Mouse (Mus musculus) kidney, embryonic 16.5 days (tissue): ENCODE results near the gene Syne3. TPM values are rescaled to one million over a fixed set of nuclear protein-coding genes. Genes with fewer than 3 reads are reported as not detected.

Experiments used
- ATAC-seq: fragments of 200-750 bp; cut with Nextera tagmentation; 2 replicates; pipeline ENCODE4 v1.8.0; 2017; ENCODE audit warnings: moderate TSS enrichment; ENCODE audit not compliant: low FRiP score, low TSS enrichment
- H3K27ac ChIP-seq: fragments of 300-500 bp; sonication (generic); 2 replicates; pipeline ENCODE4 v1.5.1; 2014; ENCODE audit warnings: low read length
- H3K27me3 ChIP-seq: fragments of 300-500 bp; sonication (generic); 2 replicates; pipeline ENCODE4 v1.6.1; 2014; ENCODE audit warnings: low read length, control low read depth, mixed read lengths; ENCODE audit not compliant: insufficient read depth
- H3K36me3 ChIP-seq: fragments of 300-500 bp; sonication (generic); 2 replicates; pipeline ENCODE4 v1.6.1; 2014; ENCODE audit warnings: low read length, control low read depth, mixed read lengths; ENCODE audit not compliant: insufficient read depth
- H3K4me1 ChIP-seq: fragments of 300-500 bp; sonication (generic); 2 replicates; pipeline ENCODE4 v1.6.1; 2014; ENCODE audit warnings: low read length, control low read depth, mixed read lengths; ENCODE audit not compliant: insufficient read depth
- H3K4me2 ChIP-seq: fragments of 300-500 bp; sonication (generic); replicated peaks from 2 replicates; pipeline ENCODE4 v1.6.1; 2014; ENCODE audit warnings: low read depth, low read length
- H3K4me3 ChIP-seq: fragments of 300-500 bp; sonication (generic); 2 replicates; pipeline ENCODE4 v1.5.1; 2014; ENCODE audit warnings: mild to moderate bottlenecking, low read length
- H3K9ac ChIP-seq: fragments of 300-500 bp; sonication (generic); replicated peaks from 2 replicates; pipeline ENCODE4 v1.6.1; 2014; ENCODE audit warnings: low read length
- H3K9me3 ChIP-seq: fragments of 300-500 bp; sonication (generic); 2 replicates; pipeline ENCODE4 v1.6.1; 2016; ENCODE audit warnings: low read length, control low read depth
- WGBS: fragments of 180-500 bp; shearing (Covaris S2); extraction: QIAGEN DNeasy Blood & Tissue Kit; methylation state at CpG from one replicate; pipeline ENCODE4 v1.1.7; 2014; 5-methylcytosine and 5-hydroxymethylcytosine counted together
- microRNA-seq: library from miRNA; unstranded; fragments of <30 nt; microRNA quantifications from one replicate; pipeline ENCODE4, GENCODE M21; 2016
- polyA plus RNA-seq: library from polyadenylated mRNA; unstranded; fragments of >200 nt; fragmentation: Nextera tagmentation; extraction: Ambion mirVana; gene quantifications from 2 replicates; pipeline ENCODE4 v1.2.1, GENCODE M21; 2015

Syne3 gene
- polyA plus RNA-seq, 1 experiment from 2014 or later = 0.51 TPM

- H3K4me3 ChIP-seq = no peak overlapping the region
- H3K9me3 ChIP-seq = no peaks in the 10 kb centered on the region
- no peaks in the 10 kb centered on the region for H3K27me3 ChIP-seq
- peak overlapping the region; percentile 97 for H3K27ac ChIP-seq
- peak; percentile 91 for ATAC-seq
- peaks cover 28% of the 10 kb centered on the region for H3K4me1 ChIP-seq
- H3K9ac ChIP-seq = peak overlapping the region; percentile 53
- 46% methylated on average over 16 of the region's 16 CpGs for WGBS
- no peak overlapping the region for H3K4me2 ChIP-seq
- no peaks in the 10 kb centered on the region for H3K36me3 ChIP-seq
These were observed 113.0 kb downstream of the Syne3 start for GRCm38 (mm10) chr12:104896640-104897039.

DNA sequence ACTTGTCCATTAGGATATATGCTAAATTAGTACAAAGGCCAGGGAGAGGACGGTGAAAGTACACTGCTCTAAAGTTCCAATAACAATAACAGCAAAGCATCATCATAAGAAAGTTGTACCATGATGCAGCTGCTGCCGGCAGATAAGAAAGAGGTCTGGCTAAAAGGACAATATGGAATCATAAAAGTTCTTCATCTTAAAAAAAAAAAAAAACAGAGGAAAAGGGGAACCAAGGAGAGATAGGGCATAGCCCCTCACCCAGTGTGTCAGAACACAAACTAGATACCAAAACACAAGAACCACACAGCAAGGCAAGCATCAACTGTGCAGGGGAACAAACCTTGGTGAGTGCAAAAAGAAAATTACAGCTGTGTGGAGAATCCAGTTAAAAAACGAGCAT, 117.4 kb downstream of the Syne3 start:
- no peak overlapping the region for H3K4me2 ChIP-seq
- no peaks in the 10 kb centered on the region for H3K27me3 ChIP-seq
- WGBS = 90% methylated on average over 3 of the region's 3 CpGs
- H3K27ac ChIP-seq = no peak overlapping the region
- H3K9ac ChIP-seq = no peak overlapping the region
- no peaks in the 10 kb centered on the region for H3K9me3 ChIP-seq
- no peak overlapping the region for H3K4me3 ChIP-seq
- peaks cover 8% of the 10 kb centered on the region for H3K4me1 ChIP-seq
- no peak for ATAC-seq
- H3K36me3 ChIP-seq = no peaks in the 10 kb centered on the region

DNA sequence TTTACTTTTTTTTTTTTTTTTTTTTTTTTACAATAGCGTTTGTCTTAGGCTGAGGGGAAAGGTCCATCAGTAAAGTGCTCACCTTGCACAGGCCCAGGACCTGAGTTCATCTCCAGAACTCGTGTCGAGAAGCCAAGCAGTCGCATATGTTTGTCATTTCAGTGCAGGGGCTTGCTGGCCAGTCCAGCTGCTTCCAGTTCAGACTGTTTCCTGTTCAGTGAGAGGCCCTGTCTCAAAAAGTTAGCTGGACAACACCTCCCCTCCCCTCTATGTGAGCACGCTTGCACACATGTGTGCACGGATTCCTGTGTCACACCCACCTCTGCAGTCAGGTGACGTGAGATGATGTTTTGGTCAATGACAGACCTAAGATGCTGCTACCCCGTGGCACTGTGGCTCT, 119.5 kb downstream of the Syne3 start:
- no peaks in the 10 kb centered on the region for H3K36me3 ChIP-seq
- H3K9ac ChIP-seq = no peak overlapping the region
- H3K4me3 ChIP-seq = no peak overlapping the region
- 81% methylated on average over 8 of the region's 8 CpGs for WGBS
- H3K27ac ChIP-seq = no peak overlapping the region
- no peaks in the 10 kb centered on the region for H3K9me3 ChIP-seq
- no peak overlapping the region for H3K4me2 ChIP-seq
- no peaks in the 10 kb centered on the region for H3K27me3 ChIP-seq
- no peaks in the 10 kb centered on the region for H3K4me1 ChIP-seq
- no peak for ATAC-seq

- no peaks in the 10 kb centered on the region for H3K4me1 ChIP-seq
- no peak for ATAC-seq
- WGBS = 74% methylated on average over 7 of the region's 7 CpGs
These were observed 123.5 kb downstream of the Syne3 start for GRCm38 (mm10) chr12:104886104-104886503.

DNA sequence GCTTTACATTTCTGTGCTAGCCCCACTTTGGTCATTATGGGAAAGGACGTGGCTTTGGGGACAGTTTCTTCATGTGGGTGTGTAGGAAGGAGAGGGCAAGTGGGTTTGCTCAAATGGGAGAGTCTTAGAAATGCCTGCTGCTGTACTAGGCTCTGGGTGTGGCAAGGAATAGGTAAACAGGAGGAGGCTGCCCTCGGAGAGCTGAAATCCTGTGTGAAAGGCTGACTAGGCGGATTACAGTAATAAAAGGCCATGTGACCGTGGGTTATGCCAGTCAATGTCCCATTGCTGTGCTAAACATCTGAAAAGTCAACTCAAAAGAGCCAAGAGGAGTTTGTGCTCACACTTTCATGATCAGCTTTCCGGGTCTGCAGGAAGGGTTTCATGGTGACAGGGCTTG, 127.1 kb downstream of the Syne3 start:
- no peak overlapping the region for H3K9ac ChIP-seq
- no peaks in the 10 kb centered on the region for H3K36me3 ChIP-seq
- H3K9me3 ChIP-seq = 0 out of 2 replicates have a peak, but pooled peaks cover 6% of the 10 kb centered on the region
- no peak overlapping the region for H3K4me2 ChIP-seq
- H3K27me3 ChIP-seq = no peaks in the 10 kb centered on the region
- no peaks in the 10 kb centered on the region for H3K4me1 ChIP-seq
- 61% methylated on average over 5 of the region's 5 CpGs for WGBS
- no peak overlapping the region for H3K27ac ChIP-seq
- no peak for ATAC-seq
- H3K4me3 ChIP-seq = no peak overlapping the region

More at GRCm38 (mm10) chr12:104886104-104886503, 123.5 kb downstream of the Syne3 start:
- Histone ChIP-seq H3K4me2 (no peak overlapping the region), H3K9ac (no peak overlapping the region), H3K9me3 (0 out of 2 replicates have a peak, but pooled peaks cover 3% of the 10 kb centered on the region), H3K36me3 (no peaks in the 10 kb centered on the region), H3K4me3 (no peak overlapping the region), H3K27me3 (no peaks in the 10 kb centered on the region), H3K27ac (no peak overlapping the region)

DNA sequence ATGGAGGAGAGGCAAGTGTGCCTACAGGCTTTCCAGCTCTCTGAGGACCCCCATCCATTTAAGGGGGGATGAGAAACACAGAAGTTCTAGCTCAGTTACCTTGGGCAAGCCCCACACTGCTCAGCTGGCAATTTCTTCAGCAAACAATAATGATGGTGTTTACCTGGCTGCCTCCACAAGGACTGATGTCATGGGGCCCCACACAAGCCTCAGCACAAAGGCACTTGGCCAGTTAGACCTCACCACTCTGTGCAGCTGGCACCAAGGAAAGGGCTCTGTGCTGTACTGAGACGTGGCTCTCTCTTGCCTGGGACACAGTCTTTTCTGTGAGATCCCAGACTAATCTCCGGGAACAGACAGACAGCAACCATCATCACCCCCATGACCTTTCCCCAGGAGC, 127.5 kb downstream of the Syne3 start:
- no peak overlapping the region for H3K9ac ChIP-seq
- no peaks in the 10 kb centered on the region for H3K27me3 ChIP-seq
- no peak overlapping the region for H3K27ac ChIP-seq
- H3K4me2 ChIP-seq = no peak overlapping the region
- WGBS = 75% methylated on average over 2 of the region's 2 CpGs
- H3K4me3 ChIP-seq = no peak overlapping the region
- 0 out of 2 replicates have a peak, but pooled peaks cover 6% of the 10 kb centered on the region for H3K9me3 ChIP-seq
- no peak for ATAC-seq
- no peaks in the 10 kb centered on the region for H3K36me3 ChIP-seq
- H3K4me1 ChIP-seq = no peaks in the 10 kb centered on the region

DNA sequence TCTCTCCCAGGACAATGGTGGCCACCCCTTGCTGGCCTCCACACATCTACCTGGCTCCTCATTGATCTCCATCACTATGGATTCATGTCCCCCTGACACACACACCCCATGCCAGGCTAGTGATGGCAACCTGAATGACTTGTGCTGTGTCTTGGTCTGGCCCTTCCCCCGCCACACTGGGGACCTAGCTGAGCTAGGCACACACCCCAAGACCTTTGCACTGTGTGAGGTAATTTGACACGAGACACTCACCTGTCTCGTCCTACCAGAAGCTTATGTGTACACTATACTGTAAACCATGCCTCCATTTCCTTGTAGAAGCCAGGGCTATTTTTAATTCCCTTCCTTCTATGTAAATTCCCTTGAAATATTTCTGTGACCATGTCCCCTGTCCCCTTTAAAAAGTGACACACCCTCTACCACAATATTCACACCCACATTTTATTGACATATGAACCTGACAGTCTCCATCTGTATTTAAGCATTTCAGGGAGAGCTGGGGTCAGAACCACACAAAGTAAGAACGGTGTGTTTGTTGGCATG, 128.0 kb downstream of the Syne3 start:
- no peaks in the 10 kb centered on the region for H3K36me3 ChIP-seq
- 0 out of 2 replicates have a peak, but pooled peaks cover 6% of the 10 kb centered on the region for H3K9me3 ChIP-seq
- no peaks in the 10 kb centered on the region for H3K4me1 ChIP-seq
- no peak; the same call in 1 of the 2 replicates for ATAC-seq
- H3K4me2 ChIP-seq = no peak overlapping the region
- 65% methylated on average over 4 of the region's 4 CpGs for WGBS
- no peak overlapping the region for H3K27ac ChIP-seq
- no peak overlapping the region for H3K4me3 ChIP-seq
- H3K27me3 ChIP-seq = no peaks in the 10 kb centered on the region
- H3K9ac ChIP-seq = no peak overlapping the region

DNA sequence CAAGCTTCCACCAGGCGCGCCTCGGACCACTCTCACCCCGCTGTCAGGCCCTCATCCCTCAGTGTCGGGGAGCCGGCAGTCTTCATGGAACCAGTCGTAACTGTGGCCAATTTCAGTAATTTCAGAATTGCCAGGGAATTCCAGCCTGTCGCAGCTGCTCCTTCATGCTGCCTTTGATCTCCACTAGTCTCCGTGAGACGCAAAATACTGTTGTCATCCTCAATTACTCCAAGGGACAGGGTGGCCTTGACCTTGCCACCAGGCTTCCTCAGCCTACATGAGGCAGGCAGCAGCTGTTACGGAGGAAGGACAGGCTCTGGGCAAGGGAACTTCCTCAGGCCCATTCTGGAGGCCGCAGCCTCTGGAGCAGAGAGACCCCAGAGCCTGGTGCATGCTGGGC, 129.2 kb downstream of the Syne3 start:
- Histone ChIP-seq H3K27ac (no peak overlapping the region), H3K27me3 (no peaks in the 10 kb centered on the region), H3K36me3 (no peaks in the 10 kb centered on the region), H3K4me2 (no peak overlapping the region), H3K9ac (no peak overlapping the region), H3K4me3 (no peak overlapping the region), H3K9me3 (0 out of 2 replicates have a peak, but pooled peaks cover 6% of the 10 kb centered on the region), H3K4me1 (no peaks in the 10 kb centered on the region)
- ATAC-seq = no peak
- 56% methylated on average over 12 of the region's 12 CpGs for WGBS

Small RNA genes lying within 50 kb of the gene (microRNA-seq; reads per million reads assigned to microRNA genes)
- gene Mir3069 = 1.3 reads per million

Other genes with a start within 250 kb of the Syne3 start
- 5.0 and 5.1 TPM in 2 replicates for gene Clmn, start 144.7 kb downstream of the Syne3 start, polyA plus RNA-seq
- 162 and 174 TPM in 2 replicates for gene Glrx5, start 22.9 kb upstream of the Syne3 start, polyA plus RNA-seq
- not detected in 2 replicates for gene Tcl1b2, start 136.2 kb upstream of the Syne3 start, polyA plus RNA-seq
- not detected in 2 replicates for gene Tcl1b1, start 149.9 kb upstream of the Syne3 start, polyA plus RNA-seq
- not detected in 2 replicates for gene Tcl1b5, start 166.5 kb upstream of the Syne3 start, polyA plus RNA-seq
- gene Tcl1b3, start 181.2 kb upstream of the Syne3 start, polyA plus RNA-seq = not detected in 2 replicates
- gene Tcl1b4, start 192.1 kb upstream of the Syne3 start, polyA plus RNA-seq = not detected in 2 replicates
- not detected in 2 replicates for gene Tcl1, start 213.0 kb upstream of the Syne3 start, polyA plus RNA-seq